Mouse (Mus musculus): ENCODE data around the gene Psmb1.
"Not testable (repeated sequence)": the region's sequence is repeated elsewhere in the genome, so short reads cannot be mapped to it uniquely, and the experiment has no call there.

The Psmb1 gene

DNA sequence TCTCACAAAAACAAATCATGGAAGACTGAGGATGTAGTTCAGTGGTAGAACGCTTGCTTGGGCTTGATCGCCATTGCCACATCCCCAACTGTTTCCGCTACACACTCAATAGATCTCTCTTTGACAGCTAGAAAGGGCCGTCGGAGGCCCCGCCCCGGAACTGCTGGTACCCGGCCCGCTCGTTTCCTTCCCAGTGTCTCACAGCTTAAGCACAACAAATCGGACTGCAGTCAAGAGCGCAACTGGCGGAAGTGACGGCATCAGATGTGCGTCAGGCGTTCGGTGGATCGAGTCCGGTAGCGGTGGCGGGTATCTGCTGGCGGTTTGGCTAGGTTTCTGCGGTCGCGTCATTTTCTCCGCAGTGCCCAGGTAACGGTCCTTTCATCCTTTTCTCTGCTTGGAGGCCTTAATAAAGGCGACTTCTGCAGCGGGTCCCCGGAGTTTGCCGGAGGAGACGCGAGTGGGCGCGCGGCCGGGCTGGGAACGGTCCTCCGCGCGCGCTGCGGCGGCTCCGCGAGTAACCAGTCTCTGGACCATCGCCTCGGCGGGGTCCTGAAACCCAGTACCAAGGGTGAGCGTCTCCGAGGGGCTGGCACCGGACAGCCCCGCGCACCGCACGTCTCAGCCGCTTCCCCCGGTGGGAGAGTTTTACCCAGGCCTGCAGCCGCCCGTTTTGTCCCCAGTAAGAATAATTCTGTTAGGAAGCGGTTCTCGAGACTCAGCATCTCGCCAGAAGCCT lies at the start of gene Psmb1, which contains the start of gene Tbp:
Psmb1 (minus strand) TSS at position 96 of the 739 bp plus-strand sequence.
Tbp (plus strand) TSS at position 233 of the 739 bp plus-strand sequence.
- DNase-seq (ENCODE audit: low spot score) = peak; percentile 95

DNA sequence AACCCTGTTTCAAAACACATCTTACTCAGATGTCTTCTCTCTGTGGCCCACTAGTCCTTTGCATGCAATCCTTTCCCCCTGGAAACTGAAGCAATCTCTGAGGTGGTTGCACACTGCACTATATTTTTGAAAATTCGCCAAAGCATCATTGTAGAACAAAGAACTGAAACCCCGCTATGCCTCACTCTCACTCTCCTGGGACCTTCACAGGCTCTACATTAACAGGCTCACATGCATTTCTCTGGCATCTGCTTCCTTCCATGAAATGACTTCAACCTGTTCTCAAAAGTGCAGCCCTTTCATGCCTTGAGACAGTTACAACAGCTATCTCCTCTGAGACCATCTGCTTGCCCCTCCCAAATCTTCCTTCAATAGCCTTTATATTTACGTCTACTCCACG lies 46.9 kb upstream of the Psmb1 start:
- DNase-seq (ENCODE audit: low spot score) = no peak

DNA sequence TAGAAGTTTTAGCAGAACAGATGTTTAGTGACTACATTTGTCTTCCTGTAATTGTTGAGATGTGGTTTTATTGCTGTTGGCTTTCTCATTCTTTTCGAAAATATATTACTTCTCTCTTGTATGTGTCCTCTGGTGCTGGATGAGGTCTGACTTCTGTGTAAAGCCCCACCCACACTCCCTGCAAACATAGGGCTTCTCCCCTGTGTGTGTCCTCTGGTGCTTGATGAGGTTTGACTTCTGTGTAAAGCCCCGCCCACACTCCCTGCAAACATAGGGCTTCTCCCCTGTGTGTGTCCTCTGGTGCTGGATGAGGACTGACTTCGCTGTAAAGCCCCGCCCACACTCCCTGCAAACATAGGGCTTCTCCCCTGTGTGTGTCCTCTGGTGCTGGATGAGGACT lies 44.3 kb upstream of the Psmb1 start:
- not testable (repeated sequence) for DNase-seq (ENCODE audit: low spot score)

DNA sequence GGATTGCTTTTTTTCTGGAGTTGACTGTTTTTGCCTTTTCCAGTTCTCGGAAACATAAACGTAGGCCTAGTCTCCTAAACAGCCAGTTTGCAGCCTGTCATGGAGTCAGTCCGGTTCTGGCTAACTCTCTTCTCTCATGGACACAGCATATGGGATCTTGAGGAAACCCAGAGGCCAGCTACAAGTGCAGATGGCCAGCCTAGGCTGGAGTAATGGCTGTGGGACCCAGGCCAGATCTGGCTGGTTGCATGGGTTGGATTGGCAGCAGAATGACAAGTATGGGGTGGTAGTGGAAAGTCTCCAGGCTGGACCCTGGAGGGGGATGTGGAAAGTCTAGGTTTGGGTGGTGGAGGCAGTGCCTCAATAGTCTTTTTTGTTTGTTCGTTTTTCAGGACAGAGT lies 40.8 kb upstream of the Psmb1 start:
- DNase-seq (ENCODE audit: low spot score) = no peak

DNA sequence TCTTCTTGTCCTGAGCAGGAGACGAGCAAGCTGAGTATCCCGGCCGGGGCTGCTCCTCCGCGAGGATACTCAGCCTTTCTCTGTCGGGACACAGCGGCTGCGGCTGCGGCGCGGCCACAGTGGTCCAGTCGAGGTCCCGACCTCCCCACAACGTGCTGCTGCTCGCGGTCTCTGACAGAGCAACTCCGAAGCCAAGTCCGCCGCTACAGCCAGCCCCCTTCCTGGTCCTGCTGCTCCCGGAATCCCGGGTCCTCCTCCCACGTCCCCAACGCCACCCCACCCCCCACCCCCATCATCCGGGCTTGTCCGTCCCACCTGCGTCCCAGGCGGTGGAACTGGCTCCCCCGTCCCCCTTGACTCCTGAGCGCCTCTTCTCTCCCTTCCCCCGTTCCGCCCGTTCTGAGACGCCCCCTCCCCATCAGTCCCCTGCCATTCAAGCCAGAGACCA lies 36.9 kb upstream of the Psmb1 start:
- no peak for DNase-seq (ENCODE audit: low spot score)

DNA sequence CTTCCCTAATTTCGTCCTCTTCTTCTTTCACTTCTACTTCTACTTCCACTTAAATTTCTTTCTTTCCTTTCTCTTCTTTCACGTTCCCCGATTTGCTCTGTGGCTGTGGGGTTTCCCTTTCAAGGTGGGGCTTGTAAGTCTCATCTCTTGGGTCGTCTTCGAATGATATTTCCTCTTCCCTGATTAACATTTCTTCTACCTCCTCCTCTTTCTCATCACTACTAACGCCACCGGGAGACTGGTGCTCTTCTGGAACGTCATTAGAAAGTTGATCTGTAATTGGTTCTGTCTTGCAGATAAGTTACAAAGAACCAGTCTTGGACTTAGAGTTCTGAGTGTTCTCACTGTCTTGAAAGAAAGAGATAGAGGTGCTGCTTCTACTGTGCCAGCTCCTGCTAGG lies 36.4 kb upstream of the Psmb1 start:
- no peak for DNase-seq (ENCODE audit: low spot score)

DNA sequence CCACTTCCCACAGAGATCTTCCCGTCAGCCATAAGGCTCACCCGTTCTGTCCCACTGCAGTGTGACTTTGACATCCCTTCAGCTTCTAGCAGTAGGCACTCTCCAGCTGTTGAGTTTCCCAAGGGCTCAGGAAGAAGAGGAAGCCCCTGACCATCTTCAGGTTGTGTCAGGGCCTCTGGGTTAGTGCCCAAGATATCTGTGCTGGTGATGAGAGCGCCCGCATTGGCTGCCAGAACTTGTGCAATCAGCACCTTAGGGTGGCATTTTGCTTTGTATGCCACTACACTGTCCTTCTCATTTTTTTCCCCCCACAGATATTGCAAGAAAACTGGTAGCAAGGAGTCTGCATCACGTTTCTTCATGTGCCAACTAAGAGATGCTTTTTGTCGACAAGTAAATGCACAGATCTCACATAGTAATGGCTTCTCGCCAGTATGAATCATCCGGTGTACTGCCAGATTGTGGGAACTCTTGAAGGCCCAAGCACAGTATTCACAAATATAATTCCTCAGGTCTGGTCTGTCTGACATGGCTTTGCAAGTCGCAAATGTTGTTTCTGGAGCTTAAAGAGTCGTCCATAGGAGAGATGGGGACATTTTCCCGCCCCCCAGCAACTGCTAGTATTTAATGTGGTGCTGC lies 35.7 kb upstream of the Psmb1 start:
- no peak for DNase-seq (ENCODE audit: low spot score)

DNA sequence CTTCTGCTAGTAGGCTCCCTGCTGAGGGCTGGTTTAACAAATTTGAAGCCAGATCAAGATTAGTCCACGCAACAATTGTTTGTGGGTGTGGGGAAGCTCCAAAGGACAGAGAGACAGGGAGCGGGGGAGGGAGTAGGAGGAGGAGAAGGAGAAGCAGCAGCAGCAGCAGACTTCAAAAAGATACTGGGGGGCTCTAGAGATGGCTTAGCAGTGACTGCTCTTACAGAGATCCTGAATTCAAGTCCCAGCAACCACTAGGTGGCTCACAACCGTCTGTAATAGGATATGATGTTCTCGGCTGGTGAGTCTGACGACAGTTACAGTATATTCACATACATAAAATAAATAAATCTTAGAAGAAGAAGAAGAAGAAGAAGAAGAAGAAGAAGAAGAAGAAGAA lies 30.6 kb upstream of the Psmb1 start:
- DNase-seq (ENCODE audit: low spot score) = peak; percentile 42

DNA sequence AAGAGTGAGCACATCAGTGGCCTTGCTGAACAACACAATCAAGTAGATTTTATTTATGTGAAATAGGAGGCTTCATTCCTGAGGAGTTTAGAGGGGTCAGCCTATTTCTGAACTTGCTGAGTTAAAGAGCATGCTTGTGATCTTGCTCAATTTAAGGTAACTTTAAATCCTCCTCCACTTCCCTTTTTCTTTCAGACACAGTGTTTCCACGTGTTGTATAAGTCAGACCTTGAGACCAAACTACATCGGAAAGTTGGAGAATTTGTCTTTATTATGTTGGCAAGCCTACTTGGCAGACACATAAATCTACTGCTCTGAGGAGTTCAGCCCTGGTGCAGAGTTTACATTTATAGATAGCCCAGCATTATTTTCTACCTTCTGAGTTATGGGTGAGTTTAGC lies 29.3 kb upstream of the Psmb1 start:
- no peak for DNase-seq (ENCODE audit: low spot score)

DNA sequence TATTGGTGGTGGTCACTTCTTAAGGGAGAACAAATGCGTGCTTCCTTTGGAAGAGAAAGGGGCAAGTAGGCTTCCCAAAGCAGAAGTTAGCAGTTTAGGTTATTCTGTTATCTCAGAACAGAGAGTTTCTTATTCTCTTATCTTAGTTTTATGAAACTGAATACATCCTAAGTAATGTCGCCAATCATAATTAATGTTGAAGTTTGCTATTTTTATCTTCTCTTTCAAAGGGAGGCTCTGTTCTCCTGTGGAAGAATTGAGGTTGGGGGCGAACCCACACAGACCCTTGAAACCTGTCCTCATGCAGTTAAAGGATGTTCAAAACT lies 28.2 kb upstream of the Psmb1 start:
- DNase-seq (ENCODE audit: low spot score) = no peak

DNA sequence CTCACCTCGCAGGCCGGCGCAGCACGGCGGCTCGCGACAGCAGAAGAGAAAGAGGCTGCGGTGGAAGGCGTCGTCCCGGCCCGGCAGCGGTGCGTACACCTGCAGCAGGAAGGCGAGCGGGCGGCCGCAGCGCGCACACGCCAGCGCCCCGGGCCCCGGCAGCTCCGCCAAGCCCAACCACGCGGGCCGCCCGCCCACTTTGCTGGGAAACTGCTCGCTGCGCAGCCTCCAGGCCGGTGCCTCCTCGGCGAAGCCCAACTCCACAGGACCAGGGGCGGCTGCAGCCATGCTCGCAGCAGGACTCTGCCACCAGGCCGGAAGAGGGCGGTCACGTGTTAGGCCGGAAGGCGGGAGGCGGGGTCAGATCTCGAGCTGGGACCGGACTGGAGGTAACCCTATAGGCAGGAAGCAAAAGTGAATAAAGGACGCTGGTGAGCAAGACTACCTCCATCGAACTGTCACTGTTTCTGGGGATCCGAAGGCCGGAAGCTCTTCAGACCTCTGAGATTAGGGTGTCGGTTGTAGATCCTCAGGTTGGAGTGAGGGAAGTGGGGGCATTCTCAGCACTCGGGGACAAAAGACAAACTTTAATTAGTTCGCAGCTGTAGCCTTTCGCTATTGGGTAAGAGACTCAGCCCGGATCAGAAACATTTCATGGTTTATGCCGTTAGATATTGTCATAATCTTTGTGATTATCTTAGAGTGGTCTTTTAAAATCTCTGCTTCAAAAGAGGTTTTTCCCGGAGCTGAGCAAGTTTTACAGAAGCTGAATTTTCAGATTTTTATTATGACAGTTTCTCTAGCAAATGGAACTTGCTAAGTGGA lies 27.6 kb upstream of the Psmb1 start, which contains the start of gene Pdcd2:
Pdcd2 (minus strand) TSS at position 316 of the 825 bp plus-strand sequence.
- DNase-seq (ENCODE audit: low spot score) = peak; percentile 71

DNA sequence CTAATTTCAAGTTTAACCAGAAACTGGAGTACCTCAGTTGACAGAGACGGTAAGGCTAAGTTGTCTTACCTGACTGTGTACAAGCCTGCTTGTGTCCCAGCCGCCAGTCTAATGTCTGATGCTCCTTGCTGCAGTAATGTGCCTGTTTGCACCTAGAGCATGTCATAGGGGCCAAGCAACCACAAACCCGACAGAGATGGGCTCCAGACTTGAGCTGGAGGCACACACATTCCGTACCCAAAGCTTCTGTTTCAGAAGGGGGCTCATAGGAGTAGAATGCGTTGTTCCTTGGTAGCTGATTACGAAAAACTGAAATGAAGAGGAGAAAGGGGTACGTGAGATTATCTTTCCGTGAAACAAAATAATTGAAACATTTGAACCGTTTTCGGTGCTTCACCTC lies 26.8 kb upstream of the Psmb1 start:
- no peak for DNase-seq (ENCODE audit: low spot score)

DNA sequence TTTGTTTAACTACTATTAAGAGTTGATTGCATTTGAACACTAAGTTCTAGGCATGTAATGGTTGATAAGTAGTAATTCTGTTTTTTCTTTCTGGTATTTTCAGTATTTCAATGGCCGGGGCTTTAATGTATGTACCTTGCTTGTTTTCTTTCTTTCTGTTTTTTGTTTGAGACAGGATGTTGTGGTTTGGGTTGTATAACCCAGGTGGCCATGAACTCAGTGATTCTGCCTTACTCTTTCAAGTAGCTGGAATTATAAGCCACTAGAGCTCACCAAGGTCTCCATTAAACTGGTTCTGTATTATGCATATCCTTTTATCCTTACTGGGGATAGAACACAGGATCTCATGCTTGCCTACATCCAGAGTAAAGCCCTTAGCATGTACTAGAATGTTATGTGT lies 19.2 kb upstream of the Psmb1 start:
- DNase-seq (ENCODE audit: low spot score) = no peak

DNA sequence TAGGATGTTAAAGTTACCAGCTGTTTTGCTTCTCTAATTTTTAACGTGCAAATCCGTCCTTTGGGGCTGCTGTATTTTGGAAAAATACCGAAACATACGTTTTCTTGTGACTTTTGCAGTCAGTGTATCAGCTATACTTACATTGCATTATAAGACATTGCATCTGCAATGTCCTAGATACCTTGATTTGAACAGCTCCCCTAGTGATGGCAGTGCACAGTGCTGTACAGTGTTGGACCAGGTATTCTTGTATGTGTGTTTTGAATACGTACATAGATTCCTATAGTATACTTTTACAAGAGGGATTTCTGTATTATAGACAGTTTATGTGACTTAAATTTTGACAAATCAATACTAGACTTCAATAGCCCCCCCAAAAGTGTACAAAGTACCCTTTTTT lies 18.6 kb upstream of the Psmb1 start:
- no peak for DNase-seq (ENCODE audit: low spot score)

DNA sequence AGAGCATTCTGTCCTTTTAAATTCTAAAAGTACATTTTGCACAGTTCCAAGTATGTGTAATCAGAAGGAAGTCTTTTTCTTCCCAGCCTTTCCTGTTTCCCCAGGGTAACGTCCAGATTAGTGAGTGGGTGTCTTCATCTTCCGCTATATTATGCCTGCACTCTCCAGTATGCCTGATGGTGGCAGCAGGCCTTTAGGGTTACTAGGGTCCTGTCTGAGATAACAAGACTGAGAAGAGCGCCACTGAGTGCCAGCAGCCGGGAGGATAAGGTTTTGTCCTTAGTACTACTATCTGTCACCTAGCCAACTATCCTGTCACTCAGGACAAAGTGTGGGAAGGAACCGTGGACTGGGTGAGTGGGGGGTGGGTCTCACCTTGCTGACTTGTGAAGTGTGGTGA lies 18.2 kb upstream of the Psmb1 start:
- DNase-seq (ENCODE audit: low spot score) = no peak

DNA sequence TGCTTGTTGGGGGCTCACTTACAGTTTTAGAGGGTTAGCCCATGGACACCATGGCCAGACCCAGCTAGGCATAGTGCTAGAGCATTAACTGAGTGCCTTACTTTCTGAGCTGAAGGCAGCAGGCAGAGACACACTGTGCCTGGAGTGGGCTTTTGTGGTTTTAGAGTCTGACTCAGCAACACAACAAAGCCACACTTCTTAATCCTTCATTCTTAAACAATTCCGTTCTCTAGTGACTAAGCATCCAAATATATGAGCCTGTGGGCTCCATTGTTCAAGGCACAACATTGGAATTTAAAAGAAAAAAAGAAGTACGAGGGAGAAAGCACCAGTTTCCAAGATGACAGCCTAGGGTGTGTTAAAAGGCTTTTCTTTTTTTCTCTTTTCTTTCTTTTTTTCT lies 11.1 kb upstream of the Psmb1 start:
- DNase-seq (ENCODE audit: low spot score) = no peak

DNA sequence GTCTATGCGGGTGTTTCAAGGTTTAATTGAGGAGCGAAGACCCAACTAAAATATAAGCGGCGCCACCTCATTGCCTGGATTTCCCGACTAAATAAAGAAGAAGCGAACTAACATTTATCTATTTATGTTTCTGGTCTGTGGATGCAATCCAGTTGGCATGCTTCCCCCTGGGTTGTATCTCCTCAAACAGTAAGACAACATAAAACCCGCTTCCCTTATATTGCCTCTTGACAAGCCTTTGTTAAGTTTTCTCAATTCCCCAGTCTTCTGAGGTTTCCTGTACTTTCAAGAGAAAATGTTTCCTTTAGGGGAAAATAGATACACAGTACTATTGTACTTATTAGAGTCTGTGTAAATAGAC lies 818 bp downstream of the Psmb1 start:
- DNase-seq (ENCODE audit: low spot score) = no peak

DNA sequence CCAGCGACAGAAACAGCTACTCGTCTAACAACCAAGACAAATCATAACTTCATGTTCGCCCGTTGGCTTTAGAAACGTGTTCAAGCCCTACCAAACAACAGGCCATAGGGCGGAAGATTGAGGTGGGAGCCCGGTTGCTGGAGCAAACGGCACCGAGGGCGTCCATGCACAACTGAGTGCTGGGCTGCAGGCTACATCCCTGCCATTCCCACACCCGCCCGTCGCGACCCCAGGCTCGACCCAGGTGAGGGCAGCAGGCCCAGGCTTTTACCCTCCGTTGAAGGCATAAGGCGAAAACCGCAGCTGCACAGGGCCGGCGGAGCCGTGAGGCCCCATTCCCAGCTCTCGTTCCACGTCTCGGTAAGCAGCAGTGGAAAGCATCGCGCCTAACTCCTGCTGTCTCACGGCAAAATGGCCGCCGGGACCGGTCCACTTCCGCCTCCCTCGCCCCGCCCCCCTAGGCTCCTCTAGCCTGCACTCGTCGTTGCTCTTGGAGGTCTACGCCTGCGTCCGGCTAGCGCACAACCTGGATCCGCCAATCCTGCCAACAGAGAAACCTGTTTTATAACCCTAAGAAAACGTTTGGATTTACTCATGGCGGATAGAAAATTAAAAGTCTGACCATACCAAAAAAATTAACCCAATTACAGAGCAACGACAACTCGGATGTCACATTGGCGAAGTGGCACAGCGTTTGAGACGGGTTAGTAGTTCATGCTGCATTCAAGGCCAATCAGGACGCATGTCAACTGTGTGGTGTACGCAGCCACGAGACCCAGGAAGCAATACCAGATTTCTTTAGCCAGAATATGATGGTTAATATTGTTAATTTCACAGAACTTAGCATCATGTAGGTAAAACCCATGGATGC lies 1.4 kb downstream of the Psmb1 start:
- DNase-seq (ENCODE audit: low spot score) = peak; percentile 83

DNA sequence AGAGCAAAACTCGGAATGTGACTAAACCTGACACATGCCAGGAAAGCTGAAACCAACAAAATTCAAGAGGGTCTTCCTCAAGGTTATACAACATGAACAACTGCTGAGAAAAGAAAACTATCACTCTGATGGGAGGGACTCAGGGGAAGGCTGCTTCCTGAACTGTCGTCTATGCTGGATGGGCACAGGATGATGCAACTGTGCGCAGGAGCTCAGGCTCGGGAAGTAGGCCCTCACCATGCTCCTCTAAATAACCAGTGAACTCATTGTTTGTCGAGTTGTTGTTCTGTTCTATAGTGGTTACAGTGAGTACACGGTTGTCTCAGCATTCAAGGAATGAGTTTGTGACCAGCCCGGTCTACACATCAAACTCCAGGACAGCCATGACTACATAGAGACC lies 9.0 kb downstream of the Psmb1 start:
- no peak for DNase-seq (ENCODE audit: low spot score)

DNA sequence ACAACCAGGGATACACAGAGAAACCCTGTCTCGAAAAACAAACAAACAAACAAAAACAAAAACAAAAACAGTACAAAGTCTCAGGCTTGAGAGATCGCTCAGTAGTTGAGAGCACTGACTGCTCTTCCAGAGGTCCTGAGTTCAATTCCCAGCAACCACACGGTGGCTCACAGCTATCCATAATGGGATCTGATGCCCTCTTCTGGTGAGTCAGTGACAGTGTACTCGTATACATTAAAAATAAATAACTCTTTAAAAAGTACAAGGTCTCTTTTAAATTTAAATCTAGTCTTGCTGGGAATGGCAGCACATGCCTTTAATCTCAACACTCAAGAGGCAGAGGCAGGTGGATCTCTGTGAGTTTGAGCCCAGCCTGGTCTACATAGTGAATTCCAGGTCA lies 26.9 kb downstream of the Psmb1 start:
- no peak for DNase-seq (ENCODE audit: low spot score)

DNA sequence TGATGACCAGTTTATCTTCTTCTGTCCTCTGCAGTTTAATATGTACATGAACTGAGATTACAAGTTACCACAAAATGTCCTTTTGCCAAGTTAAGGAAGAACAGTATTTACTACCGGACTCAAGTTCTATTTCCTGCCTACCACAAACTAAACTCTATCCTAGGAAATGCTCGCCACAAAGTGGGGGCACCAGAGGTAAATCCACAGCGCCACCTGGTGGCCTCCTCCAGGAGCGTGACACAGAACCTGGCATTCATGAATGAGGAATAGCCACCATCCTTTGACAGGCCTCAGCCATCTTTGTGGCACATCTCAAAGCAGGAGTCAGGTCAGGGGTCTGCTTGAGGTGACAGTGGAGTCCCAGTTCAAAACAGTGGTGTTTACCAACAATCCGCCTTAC lies 31.9 kb downstream of the Psmb1 start:
- peak; percentile 18 for DNase-seq (ENCODE audit: low spot score)

DNA sequence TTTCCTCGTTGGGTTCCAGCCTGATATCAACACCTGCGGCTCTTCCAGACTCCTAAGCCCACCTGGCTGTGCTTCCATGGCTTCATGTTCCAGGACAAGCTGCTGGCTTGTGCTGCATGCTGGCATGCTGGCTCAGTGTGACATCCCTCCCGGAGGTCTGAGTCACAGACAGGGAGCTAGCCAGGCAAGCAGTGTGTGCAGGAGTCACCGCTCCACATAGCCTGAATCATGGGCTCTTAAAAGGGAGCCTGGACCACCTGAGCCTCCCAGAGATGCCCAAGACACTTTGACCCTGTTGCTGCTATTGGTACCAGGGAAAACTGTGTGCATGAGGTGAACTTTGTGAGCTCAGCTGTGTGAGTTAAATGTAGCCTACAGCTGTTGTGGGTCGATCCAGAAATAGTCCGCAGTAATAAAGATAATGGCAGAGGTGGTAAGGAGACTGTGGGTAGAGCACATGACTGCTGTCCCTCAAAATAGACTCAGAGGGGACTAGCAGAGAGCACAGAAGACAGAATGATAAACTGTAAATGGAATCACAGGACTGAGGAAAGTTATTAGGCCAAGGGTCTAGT lies 37.5 kb downstream of the Psmb1 start:
- DNase-seq (ENCODE audit: low spot score) = no peak

Measured in layer of hippocampus, adult 9-10 months (tissue).